Mouse (Mus musculus) ES-Bruce4 (cell line): Measurements from ENCODE around the gene Med20. TPM values are rescaled to one million over a fixed set of nuclear protein-coding genes. Genes with fewer than 3 reads are reported as not detected.
"Not testable (repeated sequence)": the region's sequence is repeated elsewhere in the genome, so short reads cannot be mapped to it uniquely, and the experiment has no call there.

Experiments
- H3K27ac ChIP-seq: 2 replicates; pipeline ENCODE4 v1.5.1; 2012; ENCODE audit warnings: low read length, inconsistent platforms; ENCODE audit not compliant: insufficient read depth
- H3K27me3 ChIP-seq: 2 replicates; pipeline ENCODE4 v1.6.1; 2012; ENCODE audit warnings: mild to moderate bottlenecking, low read length, inconsistent platforms; ENCODE audit not compliant: control insufficient read depth, poor library complexity, insufficient read depth, severe bottlenecking
- H3K36me3 ChIP-seq: 2 replicates; pipeline ENCODE4 v1.6.1; 2012; ENCODE audit warnings: inconsistent platforms, mild to moderate bottlenecking, low read length, moderate library complexity; ENCODE audit not compliant: control insufficient read depth, poor library complexity, insufficient read depth, severe bottlenecking
- H3K4me1 ChIP-seq: one replicate; pipeline ENCODE4 v1.8.1; 2011; ENCODE audit warnings: low read length; ENCODE audit not compliant: control insufficient read depth, insufficient read depth
- H3K4me3 ChIP-seq: 2 replicates; pipeline ENCODE4 v1.5.1; 2011; ENCODE audit warnings: low read depth, mild to moderate bottlenecking, low read length
- H3K9ac ChIP-seq: 2 replicates; pipeline ENCODE4 v1.6.1; 2012; ENCODE audit warnings: low read depth, mild to moderate bottlenecking, inconsistent platforms; ENCODE audit not compliant: poor library complexity, severe bottlenecking
- H3K9me3 ChIP-seq: replicated peaks from 2 replicates; pipeline ENCODE4 v1.6.1; 2012; ENCODE audit warnings: mild to moderate bottlenecking, low read length, inconsistent platforms; ENCODE audit not compliant: control insufficient read depth, poor library complexity, insufficient read depth, severe bottlenecking
- CTCF ChIP-seq: IDR thresholded peaks from one replicate; pipeline ENCODE4 v1.8.1; 2011; ENCODE audit warnings: low read depth, low read length
- EP300 ChIP-seq: IDR thresholded peaks from 2 replicates; pipeline ENCODE4 v1.6.1; 2011; ENCODE audit warnings: low read depth, low read length; ENCODE audit not compliant: insufficient read depth
- POLR2A ChIP-seq: IDR thresholded peaks from one replicate; pipeline ENCODE4 v1.8.1; 2011; ENCODE audit warnings: low read length; ENCODE audit not compliant: insufficient read depth
- polyA plus RNA-seq: library from polyadenylated mRNA; stranded (reverse); fragments of >200 nt; gene quantifications from 2 replicates; pipeline ENCODE4 v1.2.4, GENCODE M21; 2011; ENCODE audit warnings: low read depth; ENCODE audit not compliant: missing spikeins, insufficient read depth, insufficient read length

Gene Med20
- polyA plus RNA-seq, 1 experiment, result 26.4 TPM

DNA sequence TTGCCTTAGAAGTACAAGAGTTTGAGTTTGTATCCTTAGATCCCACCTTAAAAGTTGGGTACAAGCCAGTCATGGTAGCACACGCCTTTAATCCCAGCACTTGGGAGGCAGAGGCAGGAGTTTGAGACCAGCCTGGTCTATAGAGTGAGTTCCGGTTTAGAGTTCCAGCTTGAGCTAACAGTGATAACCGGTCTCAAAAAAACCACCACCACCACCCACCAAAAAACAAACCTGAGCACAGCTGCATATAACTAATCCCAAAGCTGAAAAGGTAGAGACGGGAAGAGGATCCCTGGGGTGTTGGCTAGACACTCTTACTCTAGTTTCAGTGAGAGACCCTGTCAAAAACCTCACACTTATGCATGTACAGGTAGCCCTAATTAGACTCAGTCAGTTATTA, 5.3 kb downstream of the Med20 start:
- H3K4me3 ChIP-seq, result no peak overlapping the region
- no peak overlapping the region for H3K27ac ChIP-seq
- TF ChIP-seq POLR2A (no peak), EP300 (no peak), CTCF (no peak)
- H3K36me3 ChIP-seq, result peaks cover 5% of the 10 kb centered on the region
- H3K4me1 ChIP-seq, result no peaks in the 10 kb centered on the region
- H3K9ac ChIP-seq, result no peak overlapping the region
- no peaks in the 10 kb centered on the region for H3K27me3 ChIP-seq
- H3K9me3 ChIP-seq, result no peaks in the 10 kb centered on the region

GRCm38 (mm10) chr17:47617605-47618307, 6.4 kb downstream of the Med20 start:
- Histone ChIP-seq H3K36me3 (peaks cover 12% of the 10 kb centered on the region), H3K9me3 (no peaks in the 10 kb centered on the region), H3K4me1 (no peaks in the 10 kb centered on the region), H3K9ac (no peak overlapping the region), H3K4me3 (no peak overlapping the region), H3K27me3 (no peaks in the 10 kb centered on the region), H3K27ac (no peak overlapping the region)
- TF ChIP-seq EP300 (no peak), POLR2A (no peak), CTCF (no peak)

DNA sequence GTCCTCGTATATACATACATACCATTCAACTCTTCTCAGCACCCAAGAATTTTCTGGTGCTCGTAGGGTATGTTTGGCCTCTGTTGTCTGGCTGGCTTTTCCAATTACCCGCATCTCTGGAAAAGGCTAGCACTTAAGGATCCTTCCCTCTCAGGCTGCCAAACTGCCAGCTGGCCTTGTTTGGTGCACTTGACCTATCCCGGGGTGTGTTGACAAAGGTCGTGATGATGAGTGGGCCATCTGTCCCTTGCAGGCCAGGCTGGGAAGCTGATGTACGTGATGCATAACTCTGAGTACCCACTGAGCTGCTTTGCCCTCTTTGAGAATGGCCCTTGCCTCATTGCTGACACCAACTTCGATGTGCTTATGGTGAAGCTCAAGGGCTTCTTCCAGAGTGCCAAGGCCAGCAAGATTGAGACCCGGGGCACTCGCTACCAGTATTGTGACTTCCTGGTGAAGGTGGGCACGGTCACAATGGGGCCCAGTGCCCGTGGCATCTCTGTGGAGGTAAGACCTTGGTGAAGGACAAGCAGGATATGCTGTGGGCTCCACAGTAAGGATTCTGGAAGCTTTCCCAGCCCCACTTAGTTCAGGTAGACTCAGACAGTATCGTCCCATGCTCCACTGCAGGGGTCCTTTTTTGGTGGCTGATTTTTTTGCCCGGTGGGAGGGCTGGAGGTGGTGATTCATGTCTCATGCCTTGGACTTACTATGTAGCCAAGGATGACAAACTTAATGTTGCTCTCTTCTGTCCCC, 7.4 kb downstream of the Med20 start:
- TF ChIP-seq POLR2A, result no peak
- TF ChIP-seq EP300, result no peak
- TF ChIP-seq CTCF, result no peak
- Histone ChIP-seq H3K9ac (no peak overlapping the region), H3K4me3 (no peak overlapping the region), H3K9me3 (no peaks in the 10 kb centered on the region), H3K27me3 (no peaks in the 10 kb centered on the region), H3K4me1 (no peaks in the 10 kb centered on the region), H3K36me3 (peaks cover 13% of the 10 kb centered on the region), H3K27ac (no peak overlapping the region)

- H3K36me3 ChIP-seq, result peaks cover 10% of the 10 kb centered on the region
- TF ChIP-seq EP300 (no peak), POLR2A (no peak), CTCF (no peak)
- no peaks in the 10 kb centered on the region for H3K9me3 ChIP-seq
- no peak overlapping the region for H3K27ac ChIP-seq
- H3K4me3 ChIP-seq, result no peak overlapping the region
- no peaks in the 10 kb centered on the region for H3K27me3 ChIP-seq
- H3K4me1 ChIP-seq, result no peaks in the 10 kb centered on the region
- H3K9ac ChIP-seq, result no peak overlapping the region
These were observed 11.7 kb downstream of the Med20 start for GRCm38 (mm10) chr17:47622912-47623554.

DNA sequence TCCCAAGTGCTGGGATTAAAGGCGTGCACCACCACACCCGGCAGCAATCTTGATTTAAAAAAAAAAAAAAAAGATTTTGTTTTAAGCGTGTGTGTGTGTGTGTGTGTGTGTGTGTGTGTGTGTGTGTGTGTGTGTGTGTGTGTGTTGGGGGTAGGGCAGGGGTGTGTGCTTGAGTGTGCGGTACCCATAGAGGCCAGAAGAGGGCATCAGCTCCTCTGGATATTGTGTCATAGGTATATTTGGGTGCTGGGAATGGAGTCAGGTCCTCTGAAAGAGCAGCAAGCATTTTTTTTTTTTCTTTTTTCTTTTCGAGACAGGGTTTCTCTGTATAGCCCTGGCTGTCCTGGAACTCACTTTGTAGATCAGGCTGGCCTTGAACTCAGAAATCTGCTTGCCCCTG, 13.2 kb downstream of the Med20 start:
- H3K27me3 ChIP-seq, H3K36me3 ChIP-seq, H3K27ac ChIP-seq, H3K9ac ChIP-seq, H3K9me3 ChIP-seq, H3K4me1 ChIP-seq, H3K4me3 ChIP-seq: not testable (repeated sequence)
- peak; percentile 34 for TF ChIP-seq CTCF

DNA sequence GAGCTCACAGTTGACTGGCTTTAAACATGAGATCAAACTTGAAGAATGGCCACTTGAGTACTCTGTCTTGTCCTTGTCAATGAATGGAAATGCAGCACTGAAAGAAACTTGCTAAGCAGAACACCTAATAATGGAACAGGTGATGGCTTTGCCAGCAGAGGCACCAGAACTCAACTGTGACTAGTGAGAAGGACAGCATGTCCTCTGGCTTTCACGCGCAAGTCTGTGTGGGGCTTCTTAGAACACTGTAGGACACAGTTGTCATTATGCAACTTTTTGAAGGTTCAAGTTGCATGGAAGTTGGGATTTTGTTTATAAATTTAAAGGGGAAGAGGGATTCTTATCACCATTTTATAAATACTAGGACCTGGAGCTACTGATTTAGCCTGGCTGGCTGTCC, 13.7 kb downstream of the Med20 start:
- Histone ChIP-seq H3K4me1 (no peaks in the 10 kb centered on the region), H3K9me3 (no peaks in the 10 kb centered on the region), H3K27ac (no peak overlapping the region), H3K4me3 (no peak overlapping the region), H3K27me3 (no peaks in the 10 kb centered on the region), H3K9ac (no peak overlapping the region), H3K36me3 (peaks cover 10% of the 10 kb centered on the region)
- no peak for TF ChIP-seq CTCF
- no peak for TF ChIP-seq EP300
- TF ChIP-seq POLR2A, result no peak
